Mouse (Mus musculus) small intestine, adult 2 months (tissue): Measurements from ENCODE around the gene Snx1. TPM values are rescaled to one million over a fixed set of nuclear protein-coding genes. Genes with fewer than 3 reads are reported as not detected.

Experiments
- H3K27ac ChIP-seq: fragments of 200-500 bp; 2 replicates; pipeline ENCODE4 v1.5.1; 2012; ENCODE audit warnings: low read depth, low read length, control low read depth, inconsistent platforms; ENCODE audit not compliant: insufficient read depth
- H3K27me3 ChIP-seq: fragments of 200-500 bp; 2 replicates; pipeline ENCODE4 v1.6.1; 2012; ENCODE audit warnings: mild to moderate bottlenecking, moderate library complexity, low read length, inconsistent platforms; ENCODE audit not compliant: control insufficient read depth, insufficient read depth
- H3K36me3 ChIP-seq: fragments of 200-500 bp; 2 replicates; pipeline ENCODE4 v1.6.1; 2012; ENCODE audit warnings: mild to moderate bottlenecking, low read length, control low read depth, inconsistent platforms; ENCODE audit not compliant: control insufficient read depth, insufficient read depth
- H3K4me1 ChIP-seq: fragments of 200-500 bp; 2 replicates; pipeline ENCODE4 v1.6.1; 2012; ENCODE audit warnings: low read length, inconsistent platforms, mixed read lengths; ENCODE audit not compliant: control insufficient read depth, insufficient read depth, insufficient read length
- H3K4me3 ChIP-seq: fragments of 200-500 bp; 2 replicates; pipeline ENCODE4 v1.5.1; 2012; ENCODE audit warnings: low read depth, mild to moderate bottlenecking, control low read depth, inconsistent platforms, low read length, moderate library complexity
- CTCF ChIP-seq: fragments of 200-500 bp; IDR thresholded peaks from 2 replicates; pipeline ENCODE4 v1.5.1; 2012; ENCODE audit warnings: low read depth, mild to moderate bottlenecking, control low read depth, inconsistent platforms, low read length, moderate library complexity, mixed read lengths; ENCODE audit not compliant: insufficient replicate concordance, insufficient read length; ENCODE audit errors: extremely low read depth
- POLR2A ChIP-seq: fragments of 200-500 bp; IDR thresholded peaks from 2 replicates; pipeline ENCODE4 v1.6.1; 2012; ENCODE audit warnings: low read depth, mild to moderate bottlenecking, control low read depth, inconsistent platforms, low read length, moderate library complexity
- WGBS: fragments of 180-500 bp; shearing (Covaris S2); methylation state at CpG from one replicate; pipeline ENCODE4 v1.1.7; 2018; 5-methylcytosine and 5-hydroxymethylcytosine counted together
- polyA plus RNA-seq: library from polyadenylated mRNA; depleted of rRNA; stranded (reverse); fragments of >200 nt; gene quantifications from 2 replicates; pipeline ENCODE4 v1.2.3, GENCODE M21; 2012

Gene Snx1
- polyA plus RNA-seq, 1 experiment = 32.2 TPM

GRCm38 (mm10) chr9:66162995-66163394 is 36.6 kb upstream of the Snx1 start:
- Histone ChIP-seq H3K27me3 (no peaks in the 10 kb centered on the region), H3K36me3 (peaks cover 14% of the 10 kb centered on the region), H3K4me3 (no peak overlapping the region), H3K27ac (no peak overlapping the region), H3K4me1 (peaks cover 4% of the 10 kb centered on the region; the same call in 1 of the 2 replicates)
- peak; percentile 22; the same call in 1 of the 2 replicates for TF ChIP-seq CTCF
- TF ChIP-seq POLR2A = no peak
- WGBS = 66% methylated on average over 9 of the region's 9 CpGs

GRCm38 (mm10) chr9:66160155-66160554 is 33.8 kb upstream of the Snx1 start:
- H3K27me3 ChIP-seq = no peaks in the 10 kb centered on the region
- peaks cover 3% of the 10 kb centered on the region for H3K36me3 ChIP-seq
- 92% methylated on average over 2 of the region's 2 CpGs for WGBS
- H3K27ac ChIP-seq = no peak overlapping the region
- no peak for TF ChIP-seq POLR2A
- TF ChIP-seq CTCF = no peak
- H3K4me1 ChIP-seq = peaks cover 12% of the 10 kb centered on the region; the same call in 1 of the 2 replicates
- H3K4me3 ChIP-seq = no peak overlapping the region

DNA sequence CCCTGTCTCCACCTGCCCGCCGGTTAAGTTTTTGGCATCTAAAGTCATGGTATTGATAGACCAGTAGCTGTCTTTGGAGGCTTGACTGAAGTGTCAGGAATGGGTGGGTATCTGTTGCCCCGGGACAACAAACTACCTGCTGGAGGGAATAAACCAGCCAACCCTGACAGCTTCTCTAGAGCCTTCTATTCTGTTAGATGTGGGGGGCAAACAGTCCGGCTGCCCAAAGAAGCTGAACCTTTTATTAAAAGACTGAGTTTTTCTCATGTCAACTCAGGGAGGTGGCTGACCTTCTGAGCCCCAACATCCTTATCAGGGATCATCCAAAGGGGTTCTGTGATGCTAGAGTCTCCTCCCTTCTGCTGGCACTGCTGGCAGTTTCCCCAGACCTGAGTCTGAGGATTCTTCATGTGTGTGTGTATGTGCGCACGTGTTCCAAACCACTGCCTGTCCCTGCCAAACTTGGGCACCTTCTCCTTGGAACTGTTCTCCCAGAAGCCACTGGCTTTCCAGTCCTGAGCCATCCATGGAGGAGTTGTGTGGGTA is 32.6 kb upstream of the Snx1 start:
- H3K4me1 ChIP-seq = peaks cover 17% of the 10 kb centered on the region; the same call in 1 of the 2 replicates
- no peak for TF ChIP-seq POLR2A
- TF ChIP-seq CTCF = no peak
- whole genome bisulfite sequencing = 30% methylated on average over 6 of the region's 6 CpGs
- H3K27ac ChIP-seq = no peak overlapping the region; the same call in 1 of the 2 replicates
- H3K36me3 ChIP-seq = no peaks in the 10 kb centered on the region
- H3K27me3 ChIP-seq = no peaks in the 10 kb centered on the region
- H3K4me3 ChIP-seq = peak overlapping the region; percentile 73

DNA sequence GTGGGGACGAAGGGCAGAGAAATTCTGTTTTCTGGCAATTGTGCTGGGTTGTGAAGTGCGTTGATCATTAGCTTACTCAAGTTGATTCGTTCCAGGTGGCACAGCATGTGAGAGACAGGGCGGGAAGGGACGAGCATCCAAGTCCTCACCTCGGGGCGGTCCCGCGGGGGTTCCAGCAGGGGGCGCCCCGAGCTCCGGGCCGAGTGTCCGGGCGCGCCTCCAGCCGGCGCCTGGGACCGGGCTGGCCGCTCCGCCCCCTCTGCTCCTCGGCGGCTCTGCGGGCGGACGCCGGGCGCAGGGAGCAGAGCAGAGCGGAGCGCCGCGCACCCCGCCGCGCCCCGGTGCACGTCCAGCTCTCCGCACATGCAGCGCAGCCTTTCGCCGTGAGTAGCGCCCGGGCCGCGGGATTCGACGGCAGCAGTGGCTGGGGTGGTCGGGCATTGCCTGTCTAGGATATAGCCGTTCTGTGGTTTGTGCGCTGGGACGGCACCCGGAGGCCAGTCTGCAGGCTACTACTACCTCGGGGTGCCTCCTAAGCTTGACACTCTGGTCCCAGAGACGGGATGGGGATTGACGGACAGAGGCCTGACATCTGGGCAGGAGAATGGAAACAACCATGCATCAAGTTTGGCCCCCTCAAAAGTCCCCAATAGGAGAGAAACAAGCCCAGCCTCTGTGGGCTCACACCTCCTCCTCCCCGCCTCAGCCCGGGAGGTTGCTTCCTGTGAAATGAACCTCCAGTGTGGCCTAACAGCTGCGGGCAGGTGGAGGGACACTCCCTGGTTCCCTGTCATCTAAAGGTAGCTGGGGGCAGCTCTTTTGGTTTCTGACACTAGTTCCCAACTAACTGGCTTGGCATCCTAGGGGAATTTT is 31.8 kb upstream of the Snx1 start, which contains the start of gene Dapk2:
Dapk2 (plus strand) TSS at position 266 of the 873 bp plus-strand sequence.
- Histone ChIP-seq H3K27me3 (no peaks in the 10 kb centered on the region), H3K36me3 (no peaks in the 10 kb centered on the region), H3K4me3 (peak within 1 kb of the TSS; percentile 73), H3K4me1 (peaks cover 23% of the 10 kb centered on the region), H3K27ac (peak within 1 kb of the TSS; percentile 18)
- peak; percentile 86 for TF ChIP-seq CTCF
- no peak for TF ChIP-seq POLR2A
- WGBS = under 1% methylated on average over 58 of the region's 58 CpGs

- TF ChIP-seq POLR2A (no peak), CTCF (peak; percentile 20; the same call in 1 of the 2 replicates)
- no peaks in the 10 kb centered on the region for H3K27me3 ChIP-seq
- H3K4me3 ChIP-seq = no peak overlapping the region
- no peaks in the 10 kb centered on the region for H3K36me3 ChIP-seq
- peaks cover 27% of the 10 kb centered on the region for H3K4me1 ChIP-seq
- WGBS = 91% methylated on average over 1 of the region's 1 CpGs
- no peak overlapping the region for H3K27ac ChIP-seq
These were observed 29.1 kb upstream of the Snx1 start for GRCm38 (mm10) chr9:66155534-66155933.

GRCm38 (mm10) chr9:66154013-66154412 is 27.6 kb upstream of the Snx1 start:
- no peaks in the 10 kb centered on the region for H3K36me3 ChIP-seq
- TF ChIP-seq POLR2A (no peak), CTCF (no peak)
- H3K27ac ChIP-seq = peak overlapping the region; percentile 86
- no peak overlapping the region for H3K4me3 ChIP-seq
- WGBS = 52% methylated on average over 9 of the region's 9 CpGs
- peaks cover 27% of the 10 kb centered on the region for H3K4me1 ChIP-seq
- no peaks in the 10 kb centered on the region for H3K27me3 ChIP-seq

GRCm38 (mm10) chr9:66153594-66153993 is 27.2 kb upstream of the Snx1 start:
- Histone ChIP-seq H3K27ac (peak overlapping the region; percentile 86), H3K4me3 (no peak overlapping the region), H3K36me3 (no peaks in the 10 kb centered on the region), H3K27me3 (no peaks in the 10 kb centered on the region), H3K4me1 (peaks cover 26% of the 10 kb centered on the region)
- TF ChIP-seq POLR2A (no peak), CTCF (no peak)
- 40% methylated on average over 6 of the region's 6 CpGs for WGBS
